Mouse (Mus musculus): ENCODE results near the gene Rps6ka5.

GRCm38 (mm10) chr12:100534028-100534427 is 192.8 kb downstream of the Rps6ka5 start:
- TF ChIP-seq CTCF (conservative IDR thresholded peaks at IDR 0.05; ENCODE audit: insufficient read depth, insufficient read length, low read depth, low read length) (no peak), POLR2A (IDR thresholded peaks at IDR 0.05; ENCODE audit: low read depth, low read length) (no peak)

Measured in kidney, adult 2 months (tissue).